ENCODE assay signal across 14 mouse cellular contexts in the genomic region with DNA sequence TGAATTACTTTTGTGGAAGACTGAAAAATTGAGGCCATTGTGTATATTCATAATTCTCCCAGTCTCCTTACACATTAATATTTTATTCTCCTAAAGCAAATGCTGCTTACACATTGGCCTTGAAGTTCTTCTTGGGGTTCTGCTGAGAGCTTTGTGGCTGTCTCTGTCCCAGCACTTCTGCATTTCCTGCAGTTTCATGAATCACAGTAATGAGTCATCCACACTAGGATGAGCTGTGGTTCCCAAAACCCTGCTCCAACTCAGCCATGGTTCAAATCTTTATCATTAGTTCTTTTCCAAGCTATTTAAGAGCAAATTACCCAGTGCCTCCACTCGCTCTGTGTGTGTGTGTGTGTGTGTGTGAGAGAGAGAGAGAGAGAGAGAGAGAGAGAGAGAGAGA. TPM values are rescaled to one million over a fixed set of nuclear protein-coding genes. Genes with fewer than 3 reads are reported as not detected.
DNase-seq lines count a peak whose midpoint lies in the region; ATAC-seq lines count a peak whose summit lies in the region.
"Had no signal": no experiment of that assay in that cellular context is flagged by ENCODE, and none has a peak within 500 bp of the region (broad histone marks: within the 10 kb centered on the region; RNA-seq: fewer than 3 reads in every experiment).

No protein-coding gene starts in this region.

- intact Hi-C loops in heart, postnatal 14 days (cut with DNase I), result no loop called here

- peak; percentile 85 for DNase-seq in heart, adult 11 months
- no peak for DNase-seq in heart, postnatal 14 days
- peak; percentile 18 for DNase-seq in right cerebral cortex, adult 18-20 months
- DNase-seq in right cerebral cortex, postnatal 14 days, result no peak
- DNase-seq in layer of hippocampus, adult 18-20 months (ENCODE audit: low spot score in 2 of 2), result no peak
- DNase-seq in cerebellum, adult 11 months, result no peak
- no peak for DNase-seq in right cerebral cortex, postnatal 25 days
- DNase-seq: cerebellum, postnatal 10 days; gastrocnemius, postnatal 36 days; kidney, adult 11 months; layer of hippocampus, adult 9-11 months; lung, embryonic 14.5 days had no signal

- ATAC-seq in megakaryocyte, adult 5-6 weeks (ENCODE audit: poor library complexity, severe bottlenecking), result peak; percentile 71
- ATAC-seq: CD4-positive, CD25-positive, alpha-beta regulatory T cell, adult 4 months had no signal

RNA-seq across cellular contexts. Expression of a gene that starts 22.3 kb away (rescaled TPM):
- total RNA-seq in heart, postnatal 14 days (2021), result under 1 TPM; 0.54 to 0.67 TPM
- 39.0 and 39.1 TPM in 2 replicates for total RNA-seq in megakaryocyte, adult 5-6 weeks (2015)
- total RNA-seq in megakaryocyte, adult 5-6 weeks (2017), result 33.8 and 36.4 TPM in 2 replicates
- total RNA-seq in layer of hippocampus, adult 18-20 months (2021), result under 1 TPM; 0.58 to 0.92 TPM

RNA-seq across cellular contexts. Expression of a gene that starts 47.2 kb away (rescaled TPM):
- not detected for total RNA-seq in heart, postnatal 14 days (2021)
- not detected in 2 replicates for total RNA-seq in megakaryocyte, adult 5-6 weeks (2015)
- total RNA-seq in megakaryocyte, adult 5-6 weeks (2017), result 0.18 TPM in 1 of 2 replicates, not detected in the other
- total RNA-seq in layer of hippocampus, adult 18-20 months (2021), result not detected
- total RNA-seq: gastrocnemius, postnatal 36 days had no signal

Comparison
In these comparisons a context has a peak if more than half of its experiments do, and no peak if none do; other contexts are left out.
1. DNase-seq: peak in heart, adult 11 months (single experiment) and right cerebral cortex, adult 18-20 months (single experiment); none in heart, postnatal 14 days (0 of 2), right cerebral cortex, postnatal 14 days (single experiment), layer of hippocampus, adult 18-20 months (0 of 2), cerebellum, adult 11 months (single experiment) and right cerebral cortex, postnatal 25 days (single experiment).
2. RNA of a gene that starts 22.3 kb away (total RNA-seq): 33.8 to 39.1 TPM in megakaryocyte, adult 5-6 weeks; 0.58 to 0.92 TPM in layer of hippocampus, adult 18-20 months and 0.54 to 0.67 TPM in heart, postnatal 14 days; every median in the first group is over 10 times any median in the second.